Mouse (Mus musculus) liver, postnatal 0 days (tissue): ENCODE data around the gene Efnb2.

Source experiments
- CTCF ChIP-seq: sonication (generic); IDR thresholded peaks from 2 replicates; pipeline ENCODE4 v1.5.1; 2016; ENCODE audit warnings: antibody characterized with exemption, low read depth
- EP300 ChIP-seq: IDR thresholded peaks from 2 replicates; pipeline ENCODE4 v1.6.1; 2016; ENCODE audit warnings: antibody characterized with exemption, low read depth, mild to moderate bottlenecking

- TF ChIP-seq CTCF (no peak), EP300 (no peak)
These were observed 89.3 kb downstream of the Efnb2 start for GRCm38 (mm10) chr8:8571625-8572215.
